Mouse (Mus musculus): Measurements from ENCODE around the gene Lama5. TPM values are rescaled to one million over a fixed set of nuclear protein-coding genes. Genes with fewer than 3 reads are reported as not detected.

The Lama5 gene
- polyA plus RNA-seq, 2 experiments = 31.2 to 47.3 TPM

- Histone ChIP-seq H3K4me2 (replicated peaks; ENCODE audit: low read depth, low read length, severe bottlenecking) (no peak overlapping the region), H3K4me3 (replicated peaks; ENCODE audit: low read length) (no peak overlapping the region), H3K36me3 (ENCODE audit: control insufficient read depth, insufficient read depth, low read length) (peaks cover 79% of the 10 kb centered on the region), H3K9me3 (ENCODE audit: control insufficient read depth, low read length) (no peaks in the 10 kb centered on the region), H3K9ac (ENCODE audit: low read depth, low read length, severe bottlenecking) (no peak overlapping the region), H3K27me3 (ENCODE audit: control insufficient read depth, insufficient read depth, low read length) (no peaks in the 10 kb centered on the region), H3K4me1 (ENCODE audit: control insufficient read depth, insufficient read depth, low read length) (no peaks in the 10 kb centered on the region), H3K27ac (replicated peaks; ENCODE audit: low read depth, low read length) (no peak overlapping the region)
- ATAC-seq (ENCODE audit: low FRiP score, low read depth) = no peak
- WGBS = 35% methylated on average over 3 of the region's 3 CpGs
- no peak for DNase-seq (ENCODE audit: low spot score)
- TF ChIP-seq POLR2A (IDR thresholded peaks at IDR 0.05; ENCODE audit: borderline replicate concordance, extremely low read depth, insufficient read depth, insufficient read length) = no peak
Observed at GRCm38 (mm10) chr2:180154796-180155195, 70.9 kb downstream of the Lama5 start.

- H3K4me1 ChIP-seq (ENCODE audit: control insufficient read depth, insufficient read depth, low read length) = no peaks in the 10 kb centered on the region
- H3K9me3 ChIP-seq (ENCODE audit: control insufficient read depth, low read length) = no peaks in the 10 kb centered on the region
- no peaks in the 10 kb centered on the region for H3K27me3 ChIP-seq (ENCODE audit: control insufficient read depth, insufficient read depth, low read length)
- H3K4me3 ChIP-seq (replicated peaks; ENCODE audit: low read length) = no peak overlapping the region
- TF ChIP-seq POLR2A (IDR thresholded peaks at IDR 0.05; ENCODE audit: borderline replicate concordance, extremely low read depth, insufficient read depth, insufficient read length) = no peak
- no peak overlapping the region for H3K27ac ChIP-seq (replicated peaks; ENCODE audit: low read depth, low read length)
- DNase-seq (ENCODE audit: low spot score) (no peak), ATAC-seq (ENCODE audit: low FRiP score, low read depth) (no peak)
- H3K9ac ChIP-seq (ENCODE audit: low read depth, low read length, severe bottlenecking) = no peak overlapping the region
- H3K36me3 ChIP-seq (ENCODE audit: control insufficient read depth, insufficient read depth, low read length) = peaks cover 84% of the 10 kb centered on the region
- 89% methylated on average over 9 of the region's 9 CpGs for WGBS
- no peak overlapping the region for H3K4me2 ChIP-seq (replicated peaks; ENCODE audit: low read depth, low read length, severe bottlenecking)
Observed at GRCm38 (mm10) chr2:180148551-180148950, 77.1 kb downstream of the Lama5 start.

- Histone ChIP-seq H3K27me3 (ENCODE audit: control insufficient read depth, insufficient read depth, low read length) (no peaks in the 10 kb centered on the region), H3K9ac (ENCODE audit: low read depth, low read length, severe bottlenecking) (no peak overlapping the region), H3K4me2 (replicated peaks; ENCODE audit: low read depth, low read length, severe bottlenecking) (no peak overlapping the region), H3K4me3 (replicated peaks; ENCODE audit: low read length) (no peak overlapping the region), H3K36me3 (ENCODE audit: control insufficient read depth, insufficient read depth, low read length) (peaks cover 79% of the 10 kb centered on the region), H3K9me3 (ENCODE audit: control insufficient read depth, low read length) (no peaks in the 10 kb centered on the region), H3K27ac (replicated peaks; ENCODE audit: low read depth, low read length) (no peak overlapping the region), H3K4me1 (ENCODE audit: control insufficient read depth, insufficient read depth, low read length) (no peaks in the 10 kb centered on the region)
- ATAC-seq (ENCODE audit: low FRiP score, low read depth) (no peak), DNase-seq (ENCODE audit: low spot score) (no peak)
- no peak for TF ChIP-seq POLR2A (IDR thresholded peaks at IDR 0.05; ENCODE audit: borderline replicate concordance, extremely low read depth, insufficient read depth, insufficient read length)
- 91% methylated on average over 6 of the region's 6 CpGs for WGBS
Observed at GRCm38 (mm10) chr2:180147379-180147778, 78.3 kb downstream of the Lama5 start.

- WGBS = 80% methylated on average over 2 of the region's 2 CpGs
- H3K4me2 ChIP-seq (replicated peaks; ENCODE audit: low read depth, low read length, severe bottlenecking) = no peak overlapping the region
- H3K27ac ChIP-seq (replicated peaks; ENCODE audit: low read depth, low read length) = no peak overlapping the region
- TF ChIP-seq POLR2A (IDR thresholded peaks at IDR 0.05; ENCODE audit: borderline replicate concordance, extremely low read depth, insufficient read depth, insufficient read length) = no peak
- no peak for ATAC-seq (ENCODE audit: low FRiP score, low read depth)
- no peak for DNase-seq (ENCODE audit: low spot score)
- H3K4me3 ChIP-seq (replicated peaks; ENCODE audit: low read length) = no peak overlapping the region
- no peaks in the 10 kb centered on the region for H3K27me3 ChIP-seq (ENCODE audit: control insufficient read depth, insufficient read depth, low read length)
- H3K36me3 ChIP-seq (ENCODE audit: control insufficient read depth, insufficient read depth, low read length) = peaks cover 79% of the 10 kb centered on the region
- no peaks in the 10 kb centered on the region for H3K4me1 ChIP-seq (ENCODE audit: control insufficient read depth, insufficient read depth, low read length)
- no peak overlapping the region for H3K9ac ChIP-seq (ENCODE audit: low read depth, low read length, severe bottlenecking)
- no peaks in the 10 kb centered on the region for H3K9me3 ChIP-seq (ENCODE audit: control insufficient read depth, low read length)
Observed at GRCm38 (mm10) chr2:180146091-180146490, 79.6 kb downstream of the Lama5 start.

GRCm38 (mm10) chr2:180135414-180135813 lies 90.2 kb downstream of the Lama5 start:
- Histone ChIP-seq H3K4me3 (replicated peaks; ENCODE audit: low read length) (no peak overlapping the region), H3K4me1 (ENCODE audit: control insufficient read depth, insufficient read depth, low read length) (no peaks in the 10 kb centered on the region), H3K27ac (replicated peaks; ENCODE audit: low read depth, low read length) (no peak overlapping the region), H3K4me2 (replicated peaks; ENCODE audit: low read depth, low read length, severe bottlenecking) (no peak overlapping the region), H3K9ac (ENCODE audit: low read depth, low read length, severe bottlenecking) (no peak overlapping the region), H3K27me3 (ENCODE audit: control insufficient read depth, insufficient read depth, low read length) (no peaks in the 10 kb centered on the region), H3K9me3 (ENCODE audit: control insufficient read depth, low read length) (no peaks in the 10 kb centered on the region), H3K36me3 (ENCODE audit: control insufficient read depth, insufficient read depth, low read length) (peaks cover 19% of the 10 kb centered on the region)
- 74% methylated on average over 5 of the region's 5 CpGs for WGBS
- no peak for DNase-seq (ENCODE audit: low spot score)
- ATAC-seq (ENCODE audit: low FRiP score, low read depth) = no peak
- no peak for TF ChIP-seq POLR2A (IDR thresholded peaks at IDR 0.05; ENCODE audit: borderline replicate concordance, extremely low read depth, insufficient read depth, insufficient read length)

- peaks cover 7% of the 10 kb centered on the region for H3K36me3 ChIP-seq (ENCODE audit: control insufficient read depth, insufficient read depth, low read length)
- H3K4me3 ChIP-seq (replicated peaks; ENCODE audit: low read length) = no peak overlapping the region
- H3K9ac ChIP-seq (ENCODE audit: low read depth, low read length, severe bottlenecking) = no peak overlapping the region
- DNase-seq (ENCODE audit: low spot score) (no peak), ATAC-seq (ENCODE audit: low FRiP score, low read depth) (no peak)
- H3K9me3 ChIP-seq (ENCODE audit: control insufficient read depth, low read length) = no peaks in the 10 kb centered on the region
- WGBS = 92% methylated on average over 3 of the region's 3 CpGs
- H3K27me3 ChIP-seq (ENCODE audit: control insufficient read depth, insufficient read depth, low read length) = no peaks in the 10 kb centered on the region
- no peak overlapping the region for H3K27ac ChIP-seq (replicated peaks; ENCODE audit: low read depth, low read length)
- TF ChIP-seq POLR2A (IDR thresholded peaks at IDR 0.05; ENCODE audit: borderline replicate concordance, extremely low read depth, insufficient read depth, insufficient read length) = no peak
- H3K4me2 ChIP-seq (replicated peaks; ENCODE audit: low read depth, low read length, severe bottlenecking) = no peak overlapping the region
- no peaks in the 10 kb centered on the region for H3K4me1 ChIP-seq (ENCODE audit: control insufficient read depth, insufficient read depth, low read length)
Observed at GRCm38 (mm10) chr2:180133911-180134310, 91.7 kb downstream of the Lama5 start.
